Mouse (Mus musculus): ENCODE measurements around the gene Phox2a. TPM values are rescaled to one million over a fixed set of nuclear protein-coding genes. Genes with fewer than 3 reads are reported as not detected.
A peak's percentile ranks its signal among the peaks of the same experiment; 100 is the strongest.

The Phox2a gene
- polyA plus RNA-seq, 1 experiment: 0.14 TPM

GRCm38 (mm10) chr7:101837606-101838471 is 19.7 kb downstream of the Phox2a start, which contains the start of gene Inppl1:
Inppl1 (minus strand) TSS chr7:101838229.
- peak; percentile 74 for DNase-seq (ENCODE audit: low spot score)

GRCm38 (mm10) chr7:101844186-101844585 is 26.1 kb downstream of the Phox2a start:
- DNase-seq (ENCODE audit: low spot score): no peak

GRCm38 (mm10) chr7:101847934-101848333 is 29.8 kb downstream of the Phox2a start:
- no peak for DNase-seq (ENCODE audit: low spot score)

GRCm38 (mm10) chr7:101851689-101852088 is 33.6 kb downstream of the Phox2a start:
- no peak for DNase-seq (ENCODE audit: low spot score)

- no peak for DNase-seq (ENCODE audit: low spot score)
Observed at GRCm38 (mm10) chr7:101852846-101853245, 34.7 kb downstream of the Phox2a start.

- no peak for DNase-seq (ENCODE audit: low spot score)
Observed at GRCm38 (mm10) chr7:101853816-101854215, 35.7 kb downstream of the Phox2a start.

- no peak for DNase-seq (ENCODE audit: low spot score)
Observed at GRCm38 (mm10) chr7:101857094-101857493, 39.0 kb downstream of the Phox2a start, which contains the start of gene Folr2. Folr2 (minus strand) TSS chr7:101857194.

- DNase-seq (ENCODE audit: low spot score): no peak
Observed at GRCm38 (mm10) chr7:101858362-101858761, 40.2 kb downstream of the Phox2a start.

- no peak for DNase-seq (ENCODE audit: low spot score)
Observed at GRCm38 (mm10) chr7:101860978-101861377, 42.9 kb downstream of the Phox2a start.

GRCm38 (mm10) chr7:101862291-101862690 is 44.2 kb downstream of the Phox2a start:
- DNase-seq (ENCODE audit: low spot score): no peak

GRCm38 (mm10) chr7:101863415-101863814 is 45.3 kb downstream of the Phox2a start, which contains the start of gene Anapc15:
Anapc15 (plus strand) TSS chr7:101863715.
- no peak for DNase-seq (ENCODE audit: low spot score)

GRCm38 (mm10) chr7:101866491-101867265 is 48.6 kb downstream of the Phox2a start:
- DNase-seq (ENCODE audit: low spot score): no peak

- no peak for DNase-seq (ENCODE audit: low spot score)
Observed at GRCm38 (mm10) chr7:101867482-101867881, 49.4 kb downstream of the Phox2a start.

GRCm38 (mm10) chr7:101868241-101869162 is 50.4 kb downstream of the Phox2a start:
- no peak for DNase-seq (ENCODE audit: low spot score)

GRCm38 (mm10) chr7:101869163-101869500 is 51.0 kb downstream of the Phox2a start:
- no peak for DNase-seq (ENCODE audit: low spot score)

- DNase-seq (ENCODE audit: low spot score): no peak
Observed at GRCm38 (mm10) chr7:101870629-101871028, 52.5 kb downstream of the Phox2a start, which contains the start of gene Folr1. Folr1 (minus strand) TSS chr7:101870788.

GRCm38 (mm10) chr7:101871296-101871695 is 53.2 kb downstream of the Phox2a start:
- no peak for DNase-seq (ENCODE audit: low spot score)

Measured in urinary bladder, adult 2 months (tissue).